Comparison of ENCODE assay signal across 1 mouse cellular context in the genomic region with DNA sequence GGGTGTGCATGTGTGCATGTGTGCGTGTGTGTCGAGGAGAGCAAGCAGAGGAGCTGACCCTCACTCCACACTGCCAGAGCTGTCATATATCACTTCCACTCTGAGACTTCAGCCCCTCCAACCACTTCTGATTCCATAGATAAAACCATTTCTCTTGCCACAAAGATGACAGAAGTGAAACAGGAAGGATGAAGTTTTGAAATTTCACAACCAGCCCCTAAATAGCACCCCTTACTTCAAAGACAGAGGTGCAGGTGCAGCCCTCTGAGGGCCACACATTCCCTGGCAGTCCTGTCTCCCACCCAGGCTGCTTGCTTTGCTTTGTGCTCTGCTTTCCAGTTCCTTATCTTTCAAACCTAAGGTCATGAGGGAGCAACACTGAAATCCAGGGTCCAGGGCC.
TF ChIP-seq lines count a peak whose summit lies in the region.

No protein-coding gene starts in this region.

TF ChIP-seq in CH12.LX, 34 proteins besides CTCF, POLR2A, EP300 and RAD21:
- TF ChIP-seq JUN (IDR thresholded peaks at IDR 0.05; ENCODE audit: insufficient read depth, low read depth, low read length), result peak; percentile 37
- no peak for TF ChIP-seq GABPA (IDR thresholded peaks at IDR 0.05; ENCODE audit: insufficient replicate concordance, low read depth, low read length)
- 0 out of 2 replicates have a peak, but pooled peaks have one; percentile 20 for TF ChIP-seq ETS1 (conservative IDR thresholded peaks at IDR 0.05; ENCODE audit: low read depth, low read length)
- TF ChIP-seq TCF12 (IDR thresholded peaks at IDR 0.05; ENCODE audit: low read depth, low read length), result peak; percentile 71
- TF ChIP-seq MYC (IDR thresholded peaks at IDR 0.05; ENCODE audit: low read depth, low read length), result 0 out of 2 replicates have a peak, but pooled peaks have one; percentile 22
- no peak for TF ChIP-seq KAT2A (IDR thresholded peaks at IDR 0.05; ENCODE audit: insufficient replicate concordance, low read length)
- peak; percentile 57 for TF ChIP-seq IRF4 (IDR thresholded peaks at IDR 0.05; ENCODE audit: low read depth, low read length)
